Mouse (Mus musculus) olfactory bulb, adult 2 months (tissue): ENCODE measurements around the gene Gm20911. TPM values are rescaled to one million over a fixed set of nuclear protein-coding genes. Genes with fewer than 3 reads are reported as not detected.
"Not testable (repeated sequence)": the region's sequence is repeated elsewhere in the genome, so short reads cannot be mapped to it uniquely, and the experiment has no call there.

Source experiments
- H3K27ac ChIP-seq: fragments of 200-500 bp; 2 replicates; pipeline ENCODE4 v1.5.1; 2012; ENCODE audit warnings: low read depth, low read length; ENCODE audit not compliant: insufficient read depth
- H3K4me1 ChIP-seq: fragments of 200-500 bp; 2 replicates; pipeline ENCODE4 v1.6.1; 2012; ENCODE audit warnings: low read length; ENCODE audit not compliant: control insufficient read depth, insufficient read depth
- H3K4me3 ChIP-seq: fragments of 200-500 bp; 2 replicates; pipeline ENCODE4 v1.5.1; 2012; ENCODE audit warnings: mild to moderate bottlenecking, low read depth, low read length, moderate library complexity; ENCODE audit not compliant: insufficient read depth
- WGBS: fragments of 180-500 bp; shearing (Covaris S2); methylation state at CpG from one replicate; pipeline ENCODE4 v1.1.7; 2018; 5-methylcytosine and 5-hydroxymethylcytosine counted together
- polyA plus RNA-seq: library from polyadenylated mRNA; stranded (reverse); fragments of >200 nt; gene quantifications from 2 replicates; pipeline ENCODE4 v1.2.4, GENCODE M21; 2012; ENCODE audit warnings: low replicate concordance; ENCODE audit not compliant: missing spikeins, insufficient read depth, insufficient read length

Gm20911 gene
- polyA plus RNA-seq: not detected in 2 replicates

- WGBS: no CpG with 5 or more reads among the region's 6 CpGs
- not testable (repeated sequence) for H3K4me3 ChIP-seq, H3K27ac ChIP-seq, H3K4me1 ChIP-seq
These were observed at the start of gene Gm20911 for GRCm38 (mm10) chrY:81457707-81458106. Gm20911 (plus strand) TSS chrY:81458007.
